Mouse (Mus musculus): Measurements from ENCODE around the gene Cyth2.

Cyth2 gene

DNA sequence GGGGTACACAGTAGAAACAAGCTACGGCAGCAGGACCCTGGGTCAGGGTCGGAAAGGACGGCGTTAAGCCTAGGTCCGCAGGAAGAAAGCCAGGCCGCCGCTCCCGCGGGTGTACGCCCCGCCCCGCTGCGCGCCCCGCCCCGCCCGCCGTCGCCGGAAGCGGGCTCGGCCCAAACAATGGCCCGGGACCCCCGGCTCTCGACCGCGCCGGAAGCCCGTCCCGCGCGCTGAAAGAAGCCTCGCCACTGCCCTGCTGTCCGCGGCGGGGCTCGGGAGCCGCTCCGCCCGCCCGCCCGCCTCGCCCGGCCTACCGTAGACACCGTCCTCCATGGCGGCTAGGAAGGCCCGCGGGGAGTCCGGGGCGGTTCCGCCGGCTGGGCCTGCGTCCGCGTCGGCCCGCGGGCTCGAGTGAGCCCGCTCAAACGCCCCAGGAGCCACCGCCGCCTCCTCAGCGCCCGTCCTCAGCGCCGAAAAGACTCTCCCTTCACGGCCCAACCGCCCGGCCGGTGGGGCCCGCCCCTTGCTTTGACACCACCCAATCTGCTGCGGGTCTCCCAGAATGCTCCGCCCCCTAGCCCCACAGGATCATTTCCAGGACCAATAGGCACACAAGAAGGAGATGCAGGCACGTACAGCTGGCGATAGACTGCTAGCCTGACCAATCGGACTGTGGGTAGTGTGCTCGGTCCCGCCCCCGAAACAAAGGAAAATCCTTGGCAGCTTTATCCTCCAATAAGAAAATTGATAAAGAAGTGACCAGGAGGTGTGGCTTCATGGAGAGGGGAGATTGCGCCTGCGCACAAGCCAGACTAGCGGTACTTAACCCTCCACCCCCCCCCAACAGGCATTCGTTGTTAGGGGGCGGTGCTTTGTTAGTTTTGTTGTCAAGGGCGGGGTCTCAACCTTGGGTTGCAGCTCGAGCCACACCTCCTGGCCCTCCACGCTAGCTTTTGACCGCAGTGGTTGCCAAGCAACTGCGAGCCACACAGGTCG, at the start of gene Cyth2:
Gene Cyth2 (minus strand): TSS at position 795 of the 993 bp plus-strand sequence.
- DNase-seq (ENCODE audit: low read depth, low spot score) = peak; percentile 98

DNA sequence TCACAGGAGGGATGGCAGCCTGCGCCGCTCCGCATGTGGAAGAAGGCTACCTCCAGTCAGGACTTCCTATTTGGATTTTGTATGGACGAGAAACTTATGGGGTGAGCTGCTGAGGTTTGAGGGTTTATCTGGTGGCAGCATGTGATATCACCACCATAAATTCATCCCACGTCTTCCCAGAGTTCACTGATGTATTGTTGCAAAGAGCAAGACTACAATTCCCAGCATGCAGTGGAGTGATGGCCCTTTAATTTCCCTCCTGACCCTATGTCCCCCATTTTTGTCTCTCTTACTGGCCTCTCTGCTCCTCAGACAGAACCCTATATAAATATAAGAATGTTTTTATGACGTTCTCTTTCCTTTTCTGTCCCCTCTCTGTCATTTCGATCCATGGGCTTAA, 48.4 kb upstream of the Cyth2 start:
- DNase-seq (ENCODE audit: low read depth, low spot score) = no peak

DNA sequence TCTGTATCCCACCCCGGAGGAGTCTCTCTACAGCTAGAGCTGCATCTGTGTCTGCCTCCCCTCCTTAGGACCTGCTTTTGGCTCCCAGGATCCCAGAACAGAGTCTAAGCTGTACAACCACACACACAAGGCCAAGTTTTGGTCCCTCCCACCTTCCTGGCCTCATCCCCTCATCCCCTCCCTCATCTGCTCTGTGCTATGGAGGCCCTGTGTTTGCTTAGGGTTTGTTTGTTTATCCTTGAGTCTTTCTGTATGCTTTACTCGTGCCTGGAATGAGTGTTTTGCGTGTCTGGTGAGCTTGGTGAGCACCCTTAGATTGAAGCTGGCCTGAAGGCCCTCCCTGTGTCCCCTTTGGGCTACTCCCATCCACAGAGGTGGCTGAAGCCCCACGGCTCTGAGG, 44.6 kb upstream of the Cyth2 start:
- DNase-seq (ENCODE audit: low read depth, low spot score) = no peak

DNA sequence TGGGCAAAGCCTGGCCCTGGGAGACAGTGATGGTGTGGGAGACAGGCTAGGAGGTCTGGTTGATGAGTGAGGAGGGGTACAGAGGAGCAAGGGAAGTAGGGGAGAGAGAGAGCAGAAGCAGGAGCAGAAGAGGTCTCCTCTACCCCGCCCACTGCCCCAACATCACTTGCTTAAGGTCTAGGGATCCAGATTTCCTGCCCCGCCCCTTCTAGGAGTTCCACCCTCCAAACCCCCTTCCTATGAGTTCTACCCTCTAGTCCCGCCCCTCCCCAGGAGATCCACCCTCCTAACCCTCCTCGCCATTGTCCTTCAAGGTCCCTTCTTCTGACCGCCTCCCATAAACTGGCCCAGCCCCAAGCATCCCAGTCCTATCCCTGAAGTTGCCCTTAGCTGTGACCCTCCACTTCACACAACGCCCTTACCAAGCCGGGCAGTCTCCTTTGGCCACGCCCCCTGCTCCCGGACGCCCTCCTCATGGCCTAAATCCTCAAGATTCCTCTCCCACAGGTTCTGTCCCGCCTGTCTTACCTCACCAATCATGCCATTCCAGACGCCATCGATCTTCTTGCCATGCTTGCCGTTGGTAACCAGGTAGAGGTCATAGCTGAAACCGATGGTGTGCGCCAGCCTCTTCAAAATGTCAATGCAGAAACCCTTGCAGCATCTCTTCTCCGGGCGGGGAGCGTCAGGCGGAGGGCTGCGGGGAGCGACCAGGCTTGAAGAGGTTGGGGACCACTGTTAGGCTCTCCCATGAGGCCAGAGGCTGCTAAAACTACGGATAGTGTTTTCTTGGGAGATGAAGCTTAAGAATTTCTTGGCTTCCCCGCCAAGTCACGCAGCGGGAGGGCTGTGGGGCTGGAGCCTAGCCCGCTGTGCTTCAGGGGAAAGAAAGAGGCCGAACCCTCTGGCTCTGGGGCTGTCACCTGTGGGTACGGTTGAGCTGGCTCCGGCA, 42.8 kb upstream of the Cyth2 start:
- DNase-seq (ENCODE audit: low read depth, low spot score) = no peak

DNA sequence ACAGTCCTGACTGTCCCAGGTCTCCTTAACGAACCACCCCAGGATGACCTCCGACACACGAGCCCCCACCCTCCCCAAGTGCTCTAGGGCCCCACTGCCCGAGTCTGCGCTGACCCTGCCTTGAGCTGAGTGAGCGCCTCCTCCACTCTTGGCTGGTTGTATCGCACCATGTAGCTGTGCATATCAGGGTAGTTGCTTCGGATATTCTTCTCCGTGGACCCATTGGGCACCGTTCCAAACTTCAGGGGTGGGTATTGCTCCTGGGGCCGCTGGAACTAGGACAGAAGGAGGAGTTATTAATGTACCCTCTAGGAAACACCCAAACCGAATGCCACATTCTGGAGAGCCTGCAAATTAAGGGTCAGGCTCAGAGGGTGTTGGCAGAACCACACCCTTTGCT, 38.7 kb upstream of the Cyth2 start:
- DNase-seq (ENCODE audit: low read depth, low spot score) = no peak

DNA sequence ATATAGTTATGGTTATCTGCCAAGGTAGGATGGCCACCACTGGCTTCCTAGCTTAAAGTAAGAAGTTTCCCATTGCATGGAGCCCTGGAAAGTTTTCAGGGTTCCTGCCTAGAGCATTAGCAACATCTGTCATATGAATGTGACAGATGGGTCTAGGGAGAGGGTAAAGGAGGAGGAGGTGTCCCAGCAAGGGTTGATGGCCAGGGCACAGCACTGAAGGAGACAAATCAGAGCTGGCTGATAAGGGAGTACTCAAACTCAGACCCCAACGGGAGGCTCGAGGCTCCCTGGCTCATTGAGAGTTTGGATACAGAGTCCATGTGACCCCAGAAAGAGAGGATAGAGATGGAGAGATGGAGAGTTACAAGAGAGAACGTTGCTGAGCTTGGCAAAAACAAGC, 36.3 kb upstream of the Cyth2 start:
- no peak for DNase-seq (ENCODE audit: low read depth, low spot score)

DNA sequence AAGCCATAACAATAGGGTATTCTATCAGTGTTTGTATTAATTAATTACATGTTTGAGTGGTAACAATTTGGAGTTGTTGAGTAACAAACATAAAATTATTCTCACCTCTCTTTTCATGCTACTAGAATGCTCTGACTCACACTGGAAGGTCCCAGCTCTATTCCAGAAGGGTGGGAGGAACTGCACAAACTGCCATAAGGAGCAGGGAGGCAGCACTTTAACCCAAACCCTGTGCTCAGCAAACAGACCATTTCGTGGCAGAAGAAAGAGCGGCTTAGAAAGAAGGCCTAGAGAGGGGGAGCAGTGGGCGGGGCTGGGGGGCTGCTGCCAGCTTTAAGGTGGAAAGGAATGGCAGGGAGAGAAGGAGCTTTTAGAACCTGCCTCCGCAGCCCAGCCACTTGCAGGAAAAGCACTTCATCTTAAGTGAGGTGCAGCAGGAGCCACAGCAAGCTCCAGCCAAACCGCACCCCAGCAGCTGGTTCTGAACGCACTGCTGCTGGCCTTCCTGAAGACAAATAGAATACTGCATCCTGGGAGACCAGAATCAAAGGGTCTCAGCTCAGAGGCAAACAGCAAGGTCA, 34.2 kb upstream of the Cyth2 start:
- no peak for DNase-seq (ENCODE audit: low read depth, low spot score)

DNA sequence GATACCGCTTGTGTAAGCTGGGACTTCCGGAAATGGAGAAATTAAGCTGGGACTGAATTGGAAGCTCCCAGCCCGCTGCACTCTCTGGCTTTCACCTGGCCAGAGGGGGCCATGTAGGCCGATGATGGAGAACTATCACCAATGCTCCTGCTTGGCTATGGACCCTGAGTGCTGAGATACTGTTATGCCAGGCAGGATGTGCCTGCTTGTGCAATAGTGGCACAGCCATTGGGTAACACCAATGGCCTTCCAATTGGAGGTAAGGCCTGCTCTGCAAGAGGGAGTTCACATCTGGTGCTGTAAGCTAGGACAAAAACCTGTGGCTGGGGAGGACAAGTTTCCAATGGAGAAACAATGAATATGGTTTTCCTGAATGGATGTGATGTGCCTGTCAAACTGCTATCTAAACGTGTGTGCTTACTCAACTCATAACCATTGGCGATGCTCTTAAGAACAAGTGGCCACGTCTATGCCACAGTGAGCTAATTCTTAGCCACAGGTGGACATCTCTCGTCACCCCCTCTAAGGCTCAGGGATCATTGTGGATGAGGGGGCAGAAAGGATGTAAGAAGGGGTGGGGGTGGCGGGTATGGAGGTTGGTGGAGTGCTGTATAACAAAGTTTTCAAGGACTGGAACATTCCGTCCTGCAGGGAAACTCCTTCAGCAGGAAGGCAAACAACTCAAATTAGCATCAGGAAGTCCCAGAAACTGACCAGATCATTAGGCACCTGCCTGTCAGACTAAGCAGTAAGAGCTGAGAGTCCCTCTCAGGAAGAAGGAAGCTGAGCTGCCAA, 28.8 kb upstream of the Cyth2 start:
- no peak for DNase-seq (ENCODE audit: low read depth, low spot score)

DNA sequence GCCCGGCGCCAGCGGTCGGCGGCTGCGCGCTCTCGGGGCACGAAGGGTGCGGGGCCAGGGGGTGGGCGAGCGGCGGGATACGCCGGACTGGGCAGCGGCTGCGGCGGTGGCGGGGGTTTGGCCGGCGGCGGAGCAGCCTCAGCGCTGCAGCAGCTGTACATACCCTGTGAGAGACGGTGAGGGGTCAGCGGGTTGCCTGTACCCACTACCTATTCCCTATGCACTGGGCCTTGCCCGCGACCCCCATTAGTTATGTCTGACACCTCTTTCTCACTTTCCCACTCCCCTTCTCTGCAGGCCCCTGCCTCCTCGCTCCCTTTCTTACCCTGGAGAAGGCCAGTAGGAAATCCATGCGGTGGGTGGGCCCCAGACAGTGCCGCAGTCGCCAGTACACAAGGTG, 19.5 kb upstream of the Cyth2 start:
- no peak for DNase-seq (ENCODE audit: low read depth, low spot score)

DNA sequence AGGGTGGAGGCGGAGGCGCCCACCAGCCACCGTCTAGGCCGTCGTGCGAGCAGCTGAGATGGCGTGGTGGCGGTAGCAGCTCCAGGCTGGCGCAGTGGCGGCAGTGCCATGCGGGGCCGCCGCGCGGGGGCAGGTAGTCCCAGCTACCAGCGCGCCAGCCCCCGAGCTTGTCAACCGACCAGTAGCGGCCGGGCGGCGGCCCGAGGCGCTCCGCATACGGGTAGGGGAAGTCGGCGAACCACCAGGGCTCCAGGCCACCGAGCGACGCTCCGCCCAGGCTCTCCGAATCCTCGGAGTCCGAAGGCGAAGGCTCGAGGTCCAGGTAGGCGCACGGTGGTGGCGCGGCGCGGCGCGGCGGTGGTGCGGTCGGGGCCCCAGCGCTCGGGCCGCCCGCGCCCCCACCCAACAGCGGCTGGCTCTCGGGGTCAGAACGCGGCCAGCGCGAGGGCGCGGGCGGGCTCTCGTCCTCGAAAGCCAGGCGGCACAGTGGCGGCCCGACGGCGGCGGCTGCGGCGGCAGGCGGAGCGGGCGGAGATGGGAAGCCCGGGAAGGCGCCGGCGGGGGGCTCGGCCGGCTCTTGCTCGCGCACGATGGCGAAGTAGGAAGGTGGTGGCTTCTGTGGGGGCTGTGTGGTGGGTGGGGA, 18.9 kb upstream of the Cyth2 start:
- no peak for DNase-seq (ENCODE audit: low read depth, low spot score)

DNA sequence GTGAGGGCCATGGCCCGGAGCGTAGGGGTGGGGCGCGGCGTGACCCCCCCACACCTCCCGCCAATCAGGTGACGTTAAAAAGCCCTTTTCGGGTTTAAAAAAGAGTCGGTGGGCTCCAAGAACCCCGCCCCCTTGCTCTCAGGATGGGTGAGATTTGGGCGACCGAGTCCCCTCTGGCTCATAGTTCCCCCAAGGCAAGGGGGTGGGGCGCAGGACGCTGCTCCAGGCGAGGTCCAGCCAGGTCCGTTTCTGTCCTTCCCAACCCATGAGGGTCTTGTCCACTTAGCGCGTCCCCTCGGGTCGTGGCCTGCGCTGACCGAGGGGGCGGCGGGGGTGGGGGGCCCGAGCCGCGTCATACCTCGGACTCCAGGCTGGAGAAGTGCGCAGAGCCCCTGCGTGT, 18.0 kb upstream of the Cyth2 start:
- DNase-seq (ENCODE audit: low read depth, low spot score) = no peak

DNA sequence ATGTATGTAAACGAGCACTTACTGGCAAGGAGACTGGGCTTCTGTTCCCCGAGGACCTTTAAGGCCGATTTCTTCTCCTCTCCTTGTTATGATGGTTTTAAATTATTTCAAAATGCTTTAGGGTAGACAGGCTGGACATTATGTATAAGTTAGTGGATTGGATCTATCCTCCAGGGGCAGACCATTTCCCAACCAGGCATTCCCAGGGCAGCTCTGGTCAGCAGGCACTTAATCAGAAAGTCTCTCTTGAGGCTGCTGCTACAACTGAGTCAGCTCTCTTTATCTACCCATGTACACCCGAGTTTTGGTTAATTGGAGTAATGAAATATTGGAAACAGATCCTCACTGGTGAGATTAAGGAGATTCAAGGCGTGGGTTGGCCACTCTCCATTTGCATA, 16.7 kb upstream of the Cyth2 start:
- DNase-seq (ENCODE audit: low read depth, low spot score) = no peak

DNA sequence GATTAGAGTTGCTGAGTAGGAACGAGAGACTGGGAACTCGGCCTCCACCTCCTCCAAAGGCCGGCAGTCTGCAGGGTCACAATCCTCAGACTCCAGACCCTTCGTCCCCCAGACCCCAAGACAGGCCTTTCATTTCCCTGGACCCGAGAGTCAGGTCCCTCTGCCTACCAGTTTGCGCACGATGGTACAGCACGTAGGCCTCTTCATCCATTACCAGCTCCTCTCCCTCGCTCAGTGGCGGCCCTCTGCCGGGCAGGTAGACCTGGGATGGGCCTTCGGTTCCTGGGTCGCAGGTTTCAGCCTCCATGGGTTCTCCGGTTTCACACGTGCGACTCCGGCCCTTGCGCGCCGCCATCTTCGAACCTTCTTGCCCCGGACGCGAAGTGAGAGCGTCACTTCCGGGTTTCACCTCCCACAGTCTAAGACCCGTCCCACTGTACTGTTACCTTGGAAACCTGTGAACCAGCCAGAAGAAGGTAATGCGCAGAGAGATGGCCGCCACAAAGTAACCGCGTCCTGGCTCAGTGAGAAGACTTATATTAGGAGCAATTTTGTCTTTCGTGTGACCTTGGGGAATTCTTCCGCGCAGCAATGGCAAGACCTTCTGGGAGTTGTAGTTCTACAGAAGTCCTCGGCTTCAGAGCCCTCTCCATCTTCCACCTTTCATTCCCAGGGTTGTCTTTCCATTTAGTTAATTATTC, 16.2 kb upstream of the Cyth2 start, which contains the start of gene Grwd1:
Gene Grwd1 (minus strand): TSS at position 518 of the 701 bp plus-strand sequence.
- DNase-seq (ENCODE audit: low read depth, low spot score) = peak; percentile 83

DNA sequence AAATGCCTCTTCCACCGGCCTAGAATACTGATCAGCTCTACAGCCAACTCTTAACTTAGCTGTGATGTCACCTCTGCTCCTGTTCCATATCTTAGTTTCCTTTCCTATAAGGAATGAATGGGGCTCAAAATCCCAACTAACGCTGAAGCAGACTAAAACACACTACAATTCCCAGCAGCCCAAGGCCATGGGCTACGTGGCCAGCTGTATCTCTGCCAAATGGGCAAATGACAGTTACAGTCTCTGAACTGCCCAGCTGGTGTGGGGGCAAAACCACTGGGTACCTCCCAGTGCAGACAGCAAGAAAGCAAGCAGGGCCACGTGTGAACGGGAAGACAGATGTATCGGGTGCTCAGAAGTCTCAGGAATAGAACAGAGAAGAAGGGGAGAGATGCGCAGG, 12.2 kb upstream of the Cyth2 start:
- DNase-seq (ENCODE audit: low read depth, low spot score) = no peak

DNA sequence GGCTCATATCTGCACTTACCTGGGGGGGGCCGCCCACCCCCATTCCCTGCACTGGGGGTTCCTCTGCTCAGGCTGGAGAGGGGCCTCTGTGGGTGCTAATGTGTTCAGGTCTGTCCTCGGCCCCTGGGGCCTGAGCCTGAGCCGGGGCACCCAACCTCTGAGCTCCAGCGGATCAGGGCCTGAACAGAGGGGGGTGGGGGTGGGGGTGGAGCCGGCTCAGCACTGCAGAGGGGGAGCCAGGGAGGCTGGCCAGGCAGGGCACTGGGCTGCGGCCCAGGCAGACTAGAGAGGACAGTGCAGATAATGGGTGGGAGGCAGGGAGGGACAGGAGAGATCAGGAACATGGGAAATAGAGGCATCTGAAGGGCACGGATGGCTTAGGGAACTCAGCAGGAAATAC, 10.2 kb upstream of the Cyth2 start, which contains the start of gene Kcnj14:
Gene Kcnj14 (minus strand): TSS at position 185 of the 400 bp plus-strand sequence.
- no peak for DNase-seq (ENCODE audit: low read depth, low spot score)

DNA sequence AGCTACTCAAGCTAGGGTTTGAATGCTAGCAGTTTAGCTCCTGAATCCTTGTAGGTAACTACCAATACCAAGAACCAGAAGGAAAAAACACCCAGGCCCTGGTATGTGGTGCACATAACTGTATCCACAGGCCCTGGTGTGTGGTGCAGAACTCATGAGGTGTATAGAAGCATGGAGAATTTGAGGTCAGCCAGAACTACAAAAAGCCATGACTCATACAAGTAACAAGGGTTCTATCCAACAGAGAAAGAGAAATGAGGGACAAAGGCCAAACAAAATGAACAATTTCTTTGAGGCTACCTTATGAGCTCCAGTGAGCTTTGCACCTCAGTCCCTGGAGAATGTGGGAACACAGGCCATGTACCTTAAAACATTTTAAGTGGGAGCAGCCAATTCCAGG, 6.5 kb upstream of the Cyth2 start:
- no peak for DNase-seq (ENCODE audit: low read depth, low spot score)

DNA sequence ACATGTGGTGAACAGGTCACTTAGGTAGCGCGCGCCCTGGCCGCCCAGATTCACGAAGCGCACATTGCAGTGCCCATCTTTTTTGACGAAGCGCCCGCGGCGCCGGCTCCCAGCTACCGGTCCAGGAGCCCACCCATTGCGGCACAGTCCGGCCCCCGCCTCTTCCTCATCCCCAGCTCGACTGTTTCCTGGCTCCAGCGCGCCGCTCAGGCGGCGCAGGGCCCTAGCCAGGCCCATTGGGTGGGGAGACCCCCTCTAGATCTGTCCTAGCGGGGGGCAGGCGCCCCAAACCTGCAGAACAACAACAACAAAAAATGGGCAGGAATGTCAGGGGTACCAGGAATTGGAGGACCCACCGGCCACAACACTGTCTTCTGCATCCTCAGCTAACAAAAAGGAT, 5.5 kb upstream of the Cyth2 start:
- DNase-seq (ENCODE audit: low read depth, low spot score) = no peak

DNA sequence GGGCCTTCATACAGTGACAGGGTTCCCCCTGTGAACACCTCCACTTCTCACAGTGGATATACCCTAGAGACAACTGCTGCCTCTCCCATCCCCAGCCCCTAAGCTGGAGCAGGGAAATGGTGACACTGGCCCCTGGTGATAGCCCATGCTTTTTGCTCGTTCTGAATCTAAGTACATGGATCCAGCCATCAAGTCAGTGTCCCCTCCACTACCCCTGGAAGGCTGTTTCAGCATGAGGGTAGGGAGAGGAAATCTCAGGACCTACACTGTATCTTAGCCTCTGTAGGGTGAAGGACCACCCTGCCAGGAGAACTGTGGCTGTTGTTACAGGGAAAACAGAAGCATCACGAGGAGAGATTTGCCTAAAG, 1.6 kb upstream of the Cyth2 start:
- DNase-seq (ENCODE audit: low read depth, low spot score) = no peak

DNA sequence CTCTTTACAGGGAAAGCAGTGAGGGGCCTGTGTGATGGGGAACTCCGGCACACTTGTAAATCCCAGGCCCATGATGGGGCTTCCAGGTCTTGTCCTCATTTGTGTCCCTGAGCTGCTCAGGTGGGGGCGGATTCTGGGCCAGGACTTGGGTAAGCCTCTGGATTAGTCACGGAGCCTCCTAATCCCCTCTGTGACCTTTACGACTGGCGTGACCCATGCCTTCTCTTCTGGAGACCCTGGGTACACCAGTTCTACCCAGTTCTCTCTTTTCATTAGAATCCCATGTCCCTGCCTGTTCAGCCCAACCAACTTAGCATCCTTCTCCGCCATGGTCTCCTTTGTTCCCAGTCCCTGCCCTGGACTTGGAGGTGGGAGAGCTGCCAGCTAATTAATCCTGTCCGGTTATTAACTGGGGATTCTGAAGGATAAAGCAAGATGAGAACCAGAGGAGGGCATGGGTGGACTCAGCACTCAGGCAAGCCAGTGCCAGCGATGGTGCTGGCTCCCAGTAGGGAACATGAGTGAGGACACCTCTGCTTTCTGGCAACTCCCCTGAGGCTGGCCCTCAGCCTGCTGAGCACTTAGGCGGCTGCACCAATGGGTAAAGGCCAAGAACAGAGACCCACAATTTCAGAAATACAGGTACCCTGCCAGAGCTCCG, 1.1 kb upstream of the Cyth2 start:
- peak; percentile 78 for DNase-seq (ENCODE audit: low read depth, low spot score)

All from retina, postnatal 7 days (tissue).